Mouse (Mus musculus) MEL (cell line): ENCODE measurements at regions not wholly inside any gene's neighbourhood (a gene's known extent, or its start where the extent isn't known, plus 50 kb on each side); places are given as distances from the start of the nearest gene placed in this dataset.
A peak's percentile ranks its signal among the peaks of the same experiment; 100 is the strongest.

Experiments
- DNase-seq: peaks from one replicate; pipeline ENCODE4 v3.0.0; 2011; ENCODE audit warnings: low read depth, low spot score
- H3K27ac ChIP-seq: 2 replicates; pipeline ENCODE4 v1.5.1; 2012; ENCODE audit warnings: low read depth, mild to moderate bottlenecking, control low read depth, low read length, moderate library complexity; ENCODE audit not compliant: control insufficient read depth
- H3K27me3 ChIP-seq, 2 experiments: fragments of 150-350 bp in 1 of 2; sonication (generic) in 1 of 2; 2 replicates each; pipeline ENCODE4 v1.6.1; 2012; ENCODE audit warnings: low read length in 2 of 2, mild to moderate bottlenecking in 2 of 2, improper control_type of control experiment in 1 of 2, moderate library complexity in 1 of 2; ENCODE audit not compliant: insufficient read depth in 2 of 2, control insufficient read depth in 1 of 2
- H3K36me3 ChIP-seq, 2 experiments: 2 replicates each; pipeline ENCODE4 v1.6.1; 2012 to 2014; ENCODE audit warnings: low read length in 2 of 2, improper control_type of control experiment in 1 of 2, inconsistent platforms in 1 of 2, mild to moderate bottlenecking in 1 of 2; ENCODE audit not compliant: insufficient read depth in 2 of 2, control insufficient read depth in 1 of 2
- H3K4me1 ChIP-seq, 2 experiments: fragments of 150-350 bp in 1 of 2; sonication (generic) in 1 of 2; 2 replicates each; pipeline ENCODE4 v1.6.1; 2012; ENCODE audit warnings: low read length in 2 of 2, improper control_type of control experiment in 1 of 2, mild to moderate bottlenecking in 1 of 2; ENCODE audit not compliant: insufficient read depth in 2 of 2, control insufficient read depth in 1 of 2
- H3K4me3 ChIP-seq, 2 experiments: fragments of 150-350 bp in 1 of 2; sonication (generic) in 1 of 2; 2 replicates each; pipeline ENCODE4 v1.5.1; 2012; ENCODE audit warnings: low read depth in 2 of 2, low read length in 2 of 2, mild to moderate bottlenecking in 2 of 2, moderate library complexity in 2 of 2, control low read depth in 1 of 2, improper control_type of control experiment in 1 of 2; ENCODE audit not compliant: control insufficient read depth in 1 of 2, insufficient read depth in 1 of 2
- H3K79me2 ChIP-seq: 2 replicates; pipeline ENCODE4 v1.6.1; 2012; ENCODE audit warnings: mild to moderate bottlenecking, low read length, moderate library complexity; ENCODE audit not compliant: control insufficient read depth, poor library complexity, insufficient read depth
- H3K9ac ChIP-seq: 2 replicates; pipeline ENCODE4 v1.6.1; 2012; ENCODE audit warnings: low read depth, mild to moderate bottlenecking, control low read depth, low read length, moderate library complexity; ENCODE audit not compliant: control insufficient read depth, poor library complexity, severe bottlenecking
- H3K9me3 ChIP-seq: fragments of 150-350 bp; sonication (generic); replicated peaks from 2 replicates; pipeline ENCODE4 v1.6.1; 2012; ENCODE audit warnings: mild to moderate bottlenecking, low read length, improper control_type of control experiment, moderate library complexity; ENCODE audit not compliant: insufficient read depth
- CHD2 ChIP-seq: IDR thresholded peaks from 2 replicates; pipeline ENCODE4 v1.6.1; 2011; ENCODE audit warnings: low read length, improper control_type of control experiment
- CTCF ChIP-seq, 3 experiments: IDR thresholded peaks in 2 of 3; conservative IDR thresholded peaks in 1 of 3; 2 replicates each; pipeline ENCODE4 v1.5.1; 2011 to 2012; ENCODE audit warnings: low read length in 3 of 3, low read depth in 2 of 3, mild to moderate bottlenecking in 2 of 3, improper control_type of control experiment in 1 of 3, inconsistent platforms in 1 of 3, mixed read lengths in 1 of 3, moderate library complexity in 1 of 3; ENCODE audit not compliant: control insufficient read depth in 1 of 3, insufficient read depth in 1 of 3, poor library complexity in 1 of 3, severe bottlenecking in 1 of 3
- E2F4 ChIP-seq: IDR thresholded peaks from 2 replicates; pipeline ENCODE4 v1.6.1; 2011; ENCODE audit warnings: low read depth, low read length, improper control_type of control experiment, borderline replicate concordance
- EP300 ChIP-seq, 2 experiments: IDR thresholded peaks; 2 replicates each; pipeline ENCODE4 v1.6.1; 2011; ENCODE audit warnings: improper control_type of control experiment in 2 of 2, low read length in 2 of 2, low read depth in 1 of 2, mild to moderate bottlenecking in 1 of 2
- GATA1 ChIP-seq: IDR thresholded peaks from 2 replicates; pipeline ENCODE4 v1.6.1; 2011; ENCODE audit warnings: low read depth, low read length, improper control_type of control experiment
- HCFC1 ChIP-seq: IDR thresholded peaks from 2 replicates; pipeline ENCODE4 v1.6.1; 2012; ENCODE audit warnings: low read depth, mild to moderate bottlenecking, inconsistent platforms, low read length, improper control_type of control experiment, moderate library complexity
- KAT2A ChIP-seq: conservative IDR thresholded peaks from 2 replicates; pipeline ENCODE4 v1.6.1; 2012; ENCODE audit warnings: low read depth, low read length, improper control_type of control experiment, inconsistent platforms
- MAX ChIP-seq: IDR thresholded peaks from 2 replicates; pipeline ENCODE4 v1.6.1; 2011; ENCODE audit warnings: low read length, improper control_type of control experiment
- MAZ ChIP-seq: IDR thresholded peaks from 2 replicates; pipeline ENCODE4 v1.6.1; 2012; ENCODE audit warnings: low read depth, mild to moderate bottlenecking, inconsistent platforms, low read length, improper control_type of control experiment
- MXI1 ChIP-seq: IDR thresholded peaks from 2 replicates; pipeline ENCODE4 v1.6.1; 2011; ENCODE audit warnings: mild to moderate bottlenecking, low read depth, low read length, improper control_type of control experiment
- MYC ChIP-seq: IDR thresholded peaks from 2 replicates; pipeline ENCODE4 v1.6.1; 2011; ENCODE audit warnings: low read depth, mild to moderate bottlenecking, low read length, improper control_type of control experiment, moderate library complexity
- NELFE ChIP-seq: IDR thresholded peaks from 2 replicates; pipeline ENCODE4 v1.6.1; 2011; ENCODE audit warnings: low read depth, low read length, improper control_type of control experiment
- POLR2A ChIP-seq, 2 experiments: IDR thresholded peaks; 2 replicates each; pipeline ENCODE4 v1.6.1; 2011 to 2012; ENCODE audit warnings: low read length in 2 of 2, mild to moderate bottlenecking in 2 of 2, control low read depth in 1 of 2, improper control_type of control experiment in 1 of 2, low read depth in 1 of 2, moderate library complexity in 1 of 2; ENCODE audit not compliant: control insufficient read depth in 1 of 2, insufficient read depth in 1 of 2, poor library complexity in 1 of 2
- TBP ChIP-seq: IDR thresholded peaks from 2 replicates; pipeline ENCODE4 v1.8.0; 2011; ENCODE audit warnings: low read depth, low read length, improper control_type of control experiment
- USF1 ChIP-seq: IDR thresholded peaks from 2 replicates; pipeline ENCODE4 v1.6.1; 2014; ENCODE audit warnings: low read depth, mild to moderate bottlenecking, inconsistent platforms, low read length, improper control_type of control experiment, moderate library complexity
- ZMIZ1 ChIP-seq: IDR thresholded peaks from 2 replicates; pipeline ENCODE4 v1.6.1; 2012; ENCODE audit warnings: low read depth, mild to moderate bottlenecking, inconsistent platforms, low read length, improper control_type of control experiment, moderate library complexity
- ZNF384 ChIP-seq: IDR thresholded peaks from 2 replicates; pipeline ENCODE4 v1.6.1; 2012; ENCODE audit warnings: low read depth, mild to moderate bottlenecking, inconsistent platforms, low read length, improper control_type of control experiment

GRCm38 (mm10) chr1:129078274-129078673, 194.8 kb upstream of the Thsd7b start:
- H3K9ac ChIP-seq = no peak overlapping the region
- H3K27ac ChIP-seq = no peak overlapping the region
- no peaks in the 10 kb centered on the region for H3K4me1 ChIP-seq
- no peak overlapping the region for H3K4me3 ChIP-seq
- TF ChIP-seq HCFC1 (no peak), E2F4 (no peak), USF1 (no peak), EP300 (IDR thresholded peaks at IDR 0.05; ENCODE audit: low read depth in 1 of 2, low read length in 2 of 2) (no peak), MAZ (no peak), CTCF (IDR thresholded peaks at IDR 0.05 in 2 of 3, conservative IDR thresholded peaks at IDR 0.05 in 1 of 3; ENCODE audit: control insufficient read depth in 1 of 3, insufficient read depth in 1 of 3, low read depth in 2 of 3, low read length in 3 of 3, poor library complexity in 1 of 3, severe bottlenecking in 1 of 3) (peak in 1 of 3 experiments; percentile 15; a peak in 1 of 6 replicates)
- TF ChIP-seq, all 39 proteins: peak for 1
- Histone ChIP-seq H3K27me3 (no peaks in the 10 kb centered on the region), H3K36me3 (no peaks in the 10 kb centered on the region), H3K79me2 (no peaks in the 10 kb centered on the region), H3K9me3 (no peaks in the 10 kb centered on the region)
- no peak for DNase-seq

- no peak overlapping the region for H3K4me3 ChIP-seq
- no peaks in the 10 kb centered on the region for H3K27me3 ChIP-seq
- no peak for TF ChIP-seq POLR2A (IDR thresholded peaks at IDR 0.05; ENCODE audit: control insufficient read depth in 1 of 2, insufficient read depth in 1 of 2, low read depth in 1 of 2, low read length in 2 of 2, poor library complexity in 1 of 2)
- no peaks in the 10 kb centered on the region for H3K4me1 ChIP-seq
- H3K27ac ChIP-seq = no peak overlapping the region
- H3K9me3 ChIP-seq = no peaks in the 10 kb centered on the region
- no peak overlapping the region for H3K9ac ChIP-seq
- no peaks in the 10 kb centered on the region for H3K36me3 ChIP-seq
- no peaks in the 10 kb centered on the region for H3K79me2 ChIP-seq
- DNase-seq = no peak
Observed at GRCm38 (mm10) chr1:129057182-129057581, 215.9 kb upstream of the Thsd7b start.

- no peak overlapping the region for H3K27ac ChIP-seq
- H3K79me2 ChIP-seq = no peaks in the 10 kb centered on the region
- H3K4me1 ChIP-seq = no peaks in the 10 kb centered on the region
- no peak overlapping the region for H3K9ac ChIP-seq
- no peaks in the 10 kb centered on the region for H3K9me3 ChIP-seq
- no peak for DNase-seq
- TF ChIP-seq KAT2A (no peak), GATA1 (no peak), MAX (no peak), TBP (no peak), USF1 (no peak), CHD2 (no peak), ZMIZ1 (no peak), MXI1 (no peak), MYC (no peak), NELFE (no peak), ZNF384 (no peak), HCFC1 (no peak)
- no peaks in the 10 kb centered on the region for H3K36me3 ChIP-seq
- H3K4me3 ChIP-seq = no peak overlapping the region
- no peaks in the 10 kb centered on the region for H3K27me3 ChIP-seq
Observed at GRCm38 (mm10) chr1:129055252-129055651, 217.8 kb upstream of the Thsd7b start.
